In genomic region chr13:47288449-47288848, GRCm38 (mm10) we compare ENCODE assay signal across 8 mouse cellular contexts.
DNase-seq lines count a peak whose midpoint lies in the region; ATAC-seq and TF ChIP-seq lines count a peak whose summit lies in the region.

No protein-coding gene starts in this region.

- H3K9me3 ChIP-seq in limb, embryonic 11.5 days (ENCODE audit: control insufficient read depth, low read length), result no peaks in the 10 kb centered on the region
- no peaks in the 10 kb centered on the region for H3K9me3 ChIP-seq in midbrain, postnatal 0 days (ENCODE audit: low read length)
- H3K9me3 ChIP-seq in stomach, embryonic 15.5 days, result no peaks in the 10 kb centered on the region

- H3K27me3 ChIP-seq in limb, embryonic 11.5 days (ENCODE audit: control insufficient read depth, insufficient read depth, low read length), result no peaks in the 10 kb centered on the region
- no peaks in the 10 kb centered on the region for H3K27me3 ChIP-seq in midbrain, postnatal 0 days (ENCODE audit: insufficient read depth, low read length)
- H3K27me3 ChIP-seq in stomach, embryonic 15.5 days (replicated peaks), result 0 out of 2 replicates have a peak, but pooled peaks cover 4% of the 10 kb centered on the region

- no peak overlapping the region for H3K4me2 ChIP-seq in limb, embryonic 11.5 days (ENCODE audit: low read depth, severe bottlenecking)
- no peak overlapping the region for H3K4me2 ChIP-seq in midbrain, postnatal 0 days (ENCODE audit: low read depth, low read length, poor library complexity, severe bottlenecking)
- no peak overlapping the region for H3K4me2 ChIP-seq in stomach, embryonic 15.5 days

- peak; percentile 64 for DNase-seq in 416B (ENCODE audit: low read depth)
- peak; percentile 62 to 71 for DNase-seq in adrenal gland, adult 18-20 months (ENCODE audit: low spot score in 2 of 2)
- DNase-seq in embryo, embryonic 10 days (ENCODE audit: low spot score), result peak; percentile 93
- peak; percentile 57 for DNase-seq in gastrocnemius, postnatal 14 days
- peak; percentile 65 for DNase-seq in kidney, adult 9 months
- peak; percentile 89 for DNase-seq in limb, embryonic 11.5 days (ENCODE audit: low spot score)
- peak; percentile 88 for DNase-seq in midbrain, postnatal 0 days (ENCODE audit: low spot score)

- H3K4me1 ChIP-seq in limb, embryonic 11.5 days (ENCODE audit: control insufficient read depth, insufficient read depth, low read length), result no peaks in the 10 kb centered on the region
- no peaks in the 10 kb centered on the region for H3K4me1 ChIP-seq in midbrain, postnatal 0 days (ENCODE audit: insufficient read depth, low read length)
- H3K4me1 ChIP-seq in stomach, embryonic 15.5 days, result no peaks in the 10 kb centered on the region

- no peak overlapping the region for H3K4me3 ChIP-seq in limb, embryonic 11.5 days (ENCODE audit: low read depth, low read length)
- no peak overlapping the region for H3K4me3 ChIP-seq in midbrain, postnatal 0 days (ENCODE audit: low read depth, low read length)
- no peak overlapping the region for H3K4me3 ChIP-seq in stomach, embryonic 15.5 days (replicated peaks)

- no peak overlapping the region for H3K9ac ChIP-seq in limb, embryonic 11.5 days (ENCODE audit: low read length)
- H3K9ac ChIP-seq in midbrain, postnatal 0 days (replicated peaks; ENCODE audit: low read length, poor library complexity, severe bottlenecking), result no peak overlapping the region
- no peak overlapping the region for H3K9ac ChIP-seq in stomach, embryonic 15.5 days

- no peak for ATAC-seq in limb, embryonic 11.5 days (ENCODE audit: insufficient number of reproducible peaks, low FRiP score, low TSS enrichment, low read depth)
- ATAC-seq in midbrain, postnatal 0 days (ENCODE audit: low FRiP score), result peak; percentile 84
- peak; percentile 47; the same call in 1 of the 2 replicates for ATAC-seq in stomach, embryonic 15.5 days (ENCODE audit: insufficient read depth, low FRiP score, low read depth)

- H3K27ac ChIP-seq in limb, embryonic 11.5 days (replicated peaks; ENCODE audit: low read depth, low read length), result no peak overlapping the region
- H3K27ac ChIP-seq in midbrain, postnatal 0 days (ENCODE audit: low read depth, low read length), result no peak overlapping the region
- no peak overlapping the region for H3K27ac ChIP-seq in stomach, embryonic 15.5 days

- intact Hi-C loops in gastrocnemius, postnatal 14 days (cut with DNase I; ENCODE audit: low total_unique reads), result loop anchor here (2.0 kb wide), 1 partner anchor 136 kb away; no protein-coding TSS in a partner anchor

- peak; percentile 99 for TF ChIP-seq CTCF in midbrain, postnatal 0 days (IDR thresholded peaks at IDR 0.05)

- no peaks in the 10 kb centered on the region for H3K36me3 ChIP-seq in limb, embryonic 11.5 days (ENCODE audit: control insufficient read depth, insufficient read depth, low read length)
- H3K36me3 ChIP-seq in midbrain, postnatal 0 days (ENCODE audit: insufficient read depth, low read length), result no peaks in the 10 kb centered on the region
- H3K36me3 ChIP-seq in stomach, embryonic 15.5 days, result no peaks in the 10 kb centered on the region

- WGBS in limb, embryonic 11.5 days, result 42% methylated on average over 4 of the region's 4 CpGs
- WGBS in midbrain, postnatal 0 days, result 36% methylated on average over 4 of the region's 4 CpGs
- WGBS in stomach, embryonic 15.5 days, result 40% methylated on average over 4 of the region's 4 CpGs
